Mouse (Mus musculus) spleen, adult 18-20 months (tissue): ENCODE measurements around the gene Hoxc6.

Experiments used
- DNase-seq, 2 experiments: peaks; one replicate each; pipeline ENCODE4 v3.0.0; 2022; ENCODE audit warnings: mixed read lengths in 2 of 2

The Hoxc6 gene

DNA sequence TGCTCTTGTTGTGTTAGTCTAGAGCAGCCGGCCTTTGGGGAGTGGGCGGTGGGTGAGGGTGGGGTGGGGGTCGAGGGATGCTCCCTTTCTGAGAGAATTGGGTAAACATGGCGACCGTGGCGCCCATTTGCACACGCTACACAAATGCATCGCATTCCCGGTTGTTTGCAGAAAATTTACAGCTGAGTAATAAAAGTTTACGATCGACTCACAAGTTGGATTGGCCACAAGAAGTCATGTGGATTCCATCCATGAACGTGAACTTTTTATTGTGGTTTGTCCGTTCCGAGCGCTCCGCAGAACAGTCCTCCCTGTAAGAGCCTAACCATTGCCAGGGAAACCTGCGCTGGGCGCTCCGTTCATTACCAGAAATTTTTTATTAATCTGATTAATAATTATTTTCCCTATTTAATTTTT is at the start of gene Hoxc6:
TSS of gene Hoxc6 (plus strand) at position 319 of the 417 bp plus-strand sequence.
- DNase-seq = no peak

GRCm38 (mm10) chr15:102948842-102949241 is 49.2 kb upstream of the Hoxc6 start:
- no peak for DNase-seq

- DNase-seq = no peak
These were observed 48.4 kb upstream of the Hoxc6 start for GRCm38 (mm10) chr15:102949696-102950095.

DNA sequence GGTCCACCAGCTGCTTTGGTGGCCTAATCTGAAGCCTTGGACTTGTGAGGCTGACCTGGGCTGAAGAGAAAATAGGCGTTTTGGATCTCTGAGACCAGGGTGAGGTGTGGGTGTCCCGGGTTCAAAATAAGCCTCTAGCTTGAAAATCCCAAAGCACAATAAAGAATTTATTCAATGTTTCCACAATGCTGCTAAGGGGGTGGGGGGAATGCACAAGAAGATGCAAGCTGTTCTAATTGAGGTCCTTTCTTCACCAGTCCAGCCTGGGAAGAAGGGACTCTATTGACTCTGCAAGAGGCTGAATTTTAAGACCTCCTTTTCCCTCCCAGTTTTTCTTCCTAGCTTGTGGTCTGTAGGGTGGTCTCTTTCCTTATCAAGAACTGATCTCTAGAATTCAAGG is 47.2 kb upstream of the Hoxc6 start:
- no peak for DNase-seq

GRCm38 (mm10) chr15:102953561-102953960 is 44.5 kb upstream of the Hoxc6 start:
- DNase-seq = no peak

DNA sequence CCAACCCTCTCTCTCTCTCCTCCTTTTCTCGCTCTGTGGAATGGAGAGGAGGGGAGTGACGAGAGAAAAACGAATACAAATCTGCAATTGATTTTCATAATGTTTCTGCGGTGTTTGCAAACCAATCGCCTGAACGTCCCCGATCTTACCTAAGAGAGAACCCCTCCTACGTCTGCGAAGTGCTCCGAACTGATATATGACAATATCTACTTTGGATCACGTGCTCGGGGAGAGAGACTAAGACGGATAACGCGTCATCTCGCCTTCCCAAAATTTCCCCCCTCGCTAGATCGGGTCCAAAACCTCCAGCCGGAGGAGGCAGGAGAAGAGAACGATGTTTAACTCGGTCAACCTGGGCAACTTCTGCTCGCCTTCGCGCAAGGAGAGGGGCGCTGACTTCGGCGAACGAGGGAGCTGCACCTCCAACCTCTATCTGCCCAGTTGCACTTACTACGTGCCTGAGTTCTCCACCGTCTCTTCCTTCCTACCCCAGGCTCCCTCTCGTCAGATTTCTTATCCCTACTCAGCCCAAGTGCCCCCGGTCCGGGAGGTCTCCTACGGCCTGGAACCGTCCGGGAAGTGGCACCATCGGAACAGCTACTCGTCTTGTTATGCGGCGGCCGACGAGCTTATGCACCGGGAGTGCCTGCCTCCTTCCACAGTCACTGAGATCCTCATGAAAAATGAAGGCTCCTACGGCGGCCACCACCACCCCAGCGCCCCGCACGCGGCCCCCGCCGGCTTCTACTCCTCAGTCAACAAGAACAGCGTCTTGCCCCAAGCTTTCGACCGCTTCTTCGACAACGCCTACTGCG is 43.7 kb upstream of the Hoxc6 start, which contains the start of gene Hoxc11:
TSS of gene Hoxc11 (plus strand) at position 236 of the 815 bp plus-strand sequence.
- DNase-seq = no peak

- DNase-seq = no peak
These were observed 43.1 kb upstream of the Hoxc6 start for GRCm38 (mm10) chr15:102955007-102955382.

- DNase-seq = no peak
These were observed 42.0 kb upstream of the Hoxc6 start for GRCm38 (mm10) chr15:102955833-102956640.

DNA sequence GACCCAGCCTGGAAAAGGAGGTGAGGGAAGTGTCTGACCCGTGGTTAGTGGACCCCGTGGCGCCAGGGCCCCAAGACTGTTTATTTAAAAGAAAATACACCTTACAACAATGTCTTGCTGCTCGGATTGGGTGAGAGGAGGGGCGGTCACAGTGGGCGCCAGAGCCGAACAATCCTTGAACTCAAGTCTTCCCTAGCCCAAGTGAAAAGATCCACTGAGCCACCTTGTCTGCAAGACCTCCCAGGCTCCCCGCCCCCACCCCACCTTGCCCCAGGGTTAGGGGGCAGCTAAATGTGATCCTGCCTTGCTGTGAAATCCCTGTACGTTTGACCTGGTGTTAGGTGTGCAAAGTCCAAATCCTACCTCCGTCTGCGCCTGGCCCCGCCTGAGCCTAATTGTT is 41.2 kb upstream of the Hoxc6 start:
- DNase-seq = no peak

- no peak for DNase-seq
These were observed 38.3 kb upstream of the Hoxc6 start for GRCm38 (mm10) chr15:102959663-102960191.

DNA sequence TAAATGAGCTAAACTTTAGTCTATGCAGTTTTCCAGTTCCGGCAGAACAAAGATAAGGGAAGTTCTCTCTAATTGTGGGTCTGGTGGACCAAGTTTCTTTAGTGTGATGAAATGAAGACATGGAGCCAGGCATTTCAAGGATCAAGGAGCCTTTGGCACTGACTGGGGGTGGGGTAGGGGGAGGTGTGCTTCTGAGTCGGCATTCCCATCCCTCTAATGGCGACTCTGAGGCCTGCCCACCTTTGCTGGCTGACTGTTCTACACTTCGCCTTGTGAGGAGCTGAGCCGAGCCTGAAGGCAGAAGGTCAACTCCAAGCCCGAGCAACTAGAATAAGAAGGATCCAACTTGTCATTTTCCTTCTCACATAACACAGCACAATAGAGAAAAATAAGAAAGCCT is 36.3 kb upstream of the Hoxc6 start:
- no peak for DNase-seq

GRCm38 (mm10) chr15:102962492-102962891 is 35.6 kb upstream of the Hoxc6 start:
- DNase-seq = no peak

DNA sequence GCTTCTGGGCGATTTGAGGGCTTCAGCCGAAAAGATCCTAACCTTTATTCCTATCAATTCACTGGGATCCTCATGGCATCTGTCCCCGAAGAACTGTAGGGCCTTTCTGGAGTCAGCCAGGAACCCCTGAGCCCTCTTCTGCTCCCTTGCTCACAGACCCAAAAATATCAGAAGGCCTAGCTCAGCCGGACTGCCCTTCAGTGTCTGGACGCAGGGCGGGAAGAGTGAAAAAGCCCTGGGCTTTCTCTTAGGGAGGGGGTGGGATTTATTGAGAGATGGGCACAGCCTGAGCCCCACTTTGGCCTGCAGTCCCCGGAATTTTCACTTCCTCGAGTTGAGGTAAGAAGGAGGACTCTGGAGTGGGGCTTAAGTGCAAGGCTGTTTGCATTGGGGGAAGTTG is 34.8 kb upstream of the Hoxc6 start:
- no peak for DNase-seq

DNA sequence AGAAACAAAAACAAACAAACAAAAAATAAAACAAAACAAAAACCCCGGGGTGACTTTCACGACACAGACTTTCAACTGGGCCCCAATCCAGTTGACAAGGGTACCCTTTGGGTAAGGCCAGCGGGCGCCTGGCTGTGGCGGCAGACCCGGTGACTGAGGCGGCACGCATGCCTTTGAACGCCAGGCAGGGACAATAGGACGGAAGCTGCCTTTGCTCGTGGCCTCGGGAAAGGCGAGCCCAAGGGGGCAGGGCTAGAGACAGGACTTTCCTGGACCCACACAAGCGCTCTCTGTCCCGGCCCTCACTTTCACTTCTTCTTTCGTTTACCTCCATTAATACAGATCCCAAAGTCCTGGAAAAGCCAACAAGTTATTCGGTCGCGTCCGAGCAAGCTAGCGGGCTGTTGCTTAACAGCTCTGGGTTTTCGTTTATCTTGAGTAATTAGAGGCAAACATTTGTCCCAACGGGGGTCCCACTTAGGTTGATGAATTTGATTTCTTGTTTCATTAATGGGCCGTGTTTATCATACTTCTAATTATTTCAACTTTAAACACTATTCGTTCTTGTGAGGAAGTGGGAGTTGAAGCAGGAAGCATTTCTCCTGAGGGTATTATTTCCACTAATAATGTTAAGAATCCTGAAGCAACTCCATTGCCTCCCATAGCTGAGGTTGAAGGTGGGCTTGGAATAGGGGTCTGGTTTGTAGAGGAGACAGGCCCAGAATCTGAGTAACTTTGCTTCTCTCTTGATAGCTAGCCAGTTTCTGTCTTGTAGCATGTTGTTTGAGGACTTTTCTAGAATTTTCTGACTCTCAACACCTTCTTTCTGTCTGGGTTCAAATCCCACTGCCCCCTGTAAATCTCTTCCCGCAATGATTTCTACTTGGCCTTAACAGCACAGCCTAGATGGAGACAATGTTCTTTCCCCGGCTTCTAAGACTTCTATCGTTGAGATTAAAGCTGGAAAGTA is 34.1 kb upstream of the Hoxc6 start:
- no peak for DNase-seq

DNA sequence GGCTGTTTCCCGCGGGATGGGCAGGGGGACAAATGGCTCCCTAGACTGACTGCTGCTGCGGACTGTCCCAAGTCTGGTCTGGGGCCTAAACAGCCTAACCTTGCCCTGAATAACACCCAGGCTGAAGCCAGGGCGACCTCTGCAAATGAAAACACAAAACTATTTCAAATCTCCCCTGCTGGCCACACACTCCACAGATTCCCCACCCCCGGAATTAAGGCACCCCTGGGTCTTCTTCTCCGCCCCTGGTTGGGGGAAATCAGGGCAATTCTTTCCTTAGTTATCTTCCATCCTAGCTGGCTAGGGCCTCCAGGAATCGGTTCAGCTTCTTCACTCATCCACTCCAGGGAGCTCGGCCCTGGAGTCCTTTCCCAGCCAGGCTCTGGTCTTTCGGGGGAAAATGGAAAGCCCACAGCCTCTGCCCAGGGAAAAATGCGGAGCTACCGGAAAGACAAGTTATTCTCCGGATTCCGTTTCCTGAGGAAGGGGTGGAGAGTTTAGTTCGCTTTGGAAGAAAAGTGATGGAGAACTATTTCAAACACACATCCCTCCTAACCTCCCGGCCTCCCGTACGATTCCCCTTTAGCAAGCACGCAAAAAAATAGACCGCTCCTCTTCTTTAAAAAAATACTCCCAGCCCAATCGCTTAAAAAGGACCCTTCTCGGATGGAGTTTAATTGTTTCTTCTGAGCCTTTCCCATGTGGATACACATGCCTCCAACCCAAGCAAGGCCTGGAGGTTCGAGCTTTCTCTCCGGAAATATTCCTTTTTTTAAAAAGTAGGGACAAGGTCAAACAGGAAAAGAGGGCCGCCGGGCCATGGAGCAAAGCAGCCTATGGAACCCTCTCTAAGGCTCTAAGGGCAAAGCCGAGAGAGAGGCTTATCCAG is 32.8 kb upstream of the Hoxc6 start:
- no peak for DNase-seq

DNA sequence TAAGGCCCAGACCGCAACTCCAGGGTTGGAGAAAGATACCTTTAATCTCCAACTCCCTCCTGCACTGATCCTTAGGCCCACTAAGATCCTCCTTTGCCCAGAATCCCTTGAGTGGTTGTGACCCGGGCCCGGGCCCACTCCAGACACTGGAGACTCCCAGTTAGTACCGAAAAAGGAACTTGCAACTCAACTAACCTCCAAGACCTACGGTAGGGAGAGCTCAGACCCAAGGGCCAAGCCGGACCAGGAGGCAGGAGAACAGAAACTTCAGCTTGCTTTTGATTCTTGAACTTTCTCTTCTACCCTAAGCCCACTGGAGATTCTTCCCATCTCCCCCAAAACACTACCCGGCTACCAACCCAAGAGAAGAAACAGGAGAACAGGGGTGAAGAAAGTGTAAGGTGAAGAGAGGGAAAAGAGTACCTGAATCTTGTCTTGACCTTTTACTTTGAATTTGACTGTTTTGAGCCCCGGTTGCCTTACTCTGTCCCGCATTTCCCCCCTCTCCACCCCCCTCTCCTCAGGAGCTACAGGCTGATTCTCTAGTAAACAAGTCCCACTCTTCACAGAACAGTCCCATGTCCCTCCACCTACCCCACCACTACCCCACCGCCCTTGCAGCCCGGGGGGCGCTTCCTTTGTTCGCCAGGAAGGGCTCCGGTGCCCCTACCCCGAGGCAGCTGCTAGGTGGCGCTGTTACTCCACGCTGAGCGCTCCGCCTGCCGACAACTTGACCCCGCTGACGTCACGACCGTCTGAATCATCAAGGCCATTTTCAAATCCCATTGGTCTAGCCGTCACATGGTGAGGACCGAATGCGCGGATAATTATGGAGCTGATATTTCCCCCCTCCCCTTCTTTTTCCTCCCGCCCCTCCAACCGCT is 31.9 kb upstream of the Hoxc6 start:
- DNase-seq = peak; percentile 52 to 63

DNA sequence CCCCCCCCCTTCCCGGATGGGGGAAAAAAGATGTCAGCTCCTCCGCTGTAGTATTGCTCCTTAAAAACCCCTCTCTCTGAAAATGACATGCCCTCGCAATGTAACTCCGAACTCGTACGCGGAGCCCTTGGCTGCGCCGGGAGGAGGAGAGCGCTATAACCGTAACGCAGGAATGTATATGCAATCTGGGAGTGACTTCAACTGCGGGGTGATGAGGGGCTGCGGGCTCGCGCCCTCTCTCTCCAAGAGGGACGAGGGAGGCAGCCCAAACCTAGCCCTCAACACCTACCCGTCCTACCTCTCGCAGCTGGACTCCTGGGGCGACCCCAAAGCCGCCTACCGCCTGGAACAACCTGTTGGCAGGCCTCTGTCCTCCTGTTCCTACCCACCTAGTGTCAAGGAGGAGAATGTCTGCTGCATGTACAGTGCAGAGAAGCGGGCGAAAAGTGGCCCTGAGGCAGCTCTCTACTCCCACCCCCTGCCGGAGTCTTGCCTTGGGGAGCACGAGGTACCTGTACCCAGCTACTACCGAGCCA is 31.2 kb upstream of the Hoxc6 start, which contains the start of gene Hoxc10:
TSS of gene Hoxc10 (plus strand) at position 21 of the 536 bp plus-strand sequence.
- no peak for DNase-seq

GRCm38 (mm10) chr15:102967312-102967510 is 30.8 kb upstream of the Hoxc6 start, which contains the start of gene Hoxc5:
Gene Hoxc5, plus strand, starts transcription at chr15:102967443.
- DNase-seq = no peak

GRCm38 (mm10) chr15:102967511-102968397 is 30.3 kb upstream of the Hoxc6 start:
- DNase-seq = no peak
